Mouse (Mus musculus): ENCODE data around the gene 4930438A08Rik.
"Not testable (repeated sequence)": the region's sequence is repeated elsewhere in the genome, so short reads cannot be mapped to it uniquely, and the experiment has no call there.

DNA sequence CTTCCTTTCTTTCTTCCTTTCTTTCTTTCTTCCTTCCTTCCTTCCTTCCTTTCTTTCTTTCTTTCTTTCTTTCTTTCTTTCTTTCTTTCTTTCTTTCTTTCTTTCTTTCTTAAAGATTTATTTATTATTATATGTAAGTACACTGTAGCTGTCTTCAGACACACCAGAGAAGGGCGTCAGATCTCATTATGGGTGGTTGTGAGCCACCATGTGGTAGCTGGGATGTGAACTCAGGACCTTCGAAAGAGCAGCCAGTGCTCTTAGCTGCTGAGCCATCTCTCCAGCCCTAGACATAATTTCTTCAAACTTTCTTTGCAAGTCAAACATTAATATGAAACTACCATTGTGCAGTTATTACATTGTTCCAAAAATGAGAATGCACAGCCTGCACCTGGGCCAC lies 49.7 kb upstream of the 4930438A08Rik start:
- TF ChIP-seq MAX (IDR thresholded peaks at IDR 0.05; ENCODE audit: low read depth); POLR2A (IDR thresholded peaks at IDR 0.05; ENCODE audit: insufficient read length, low read depth); E2F4 (IDR thresholded peaks at IDR 0.05; ENCODE audit: insufficient read depth); TCF12 (IDR thresholded peaks at IDR 0.05; ENCODE audit: insufficient read depth, poor library complexity, severe bottlenecking): not testable (repeated sequence)

Data from myocyte (in vitro differentiated cells).